Mouse (Mus musculus): ENCODE results near the gene Kcnab1.

GRCm38 (mm10) chr3:65134931-65135330 lies 25.7 kb downstream of the Kcnab1 start:
- TF ChIP-seq CTCF (IDR thresholded peaks at IDR 0.05; ENCODE audit: low read depth, low read length) (no peak), POLR2A (IDR thresholded peaks at IDR 0.05; ENCODE audit: insufficient read depth, low read length) (no peak), EP300 (IDR thresholded peaks at IDR 0.05; ENCODE audit: insufficient read depth, low read depth, low read length) (no peak)
